Mouse (Mus musculus) right cerebral cortex, adult 18-20 months (tissue): Measurements from ENCODE around the gene Fam78b.
A peak's percentile ranks its signal among the peaks of the same experiment; 100 is the strongest.

Experiments used
- DNase-seq: peaks from one replicate; pipeline ENCODE4 v3.0.0; 2022; ENCODE audit warnings: mixed read lengths

The Fam78b gene

DNA sequence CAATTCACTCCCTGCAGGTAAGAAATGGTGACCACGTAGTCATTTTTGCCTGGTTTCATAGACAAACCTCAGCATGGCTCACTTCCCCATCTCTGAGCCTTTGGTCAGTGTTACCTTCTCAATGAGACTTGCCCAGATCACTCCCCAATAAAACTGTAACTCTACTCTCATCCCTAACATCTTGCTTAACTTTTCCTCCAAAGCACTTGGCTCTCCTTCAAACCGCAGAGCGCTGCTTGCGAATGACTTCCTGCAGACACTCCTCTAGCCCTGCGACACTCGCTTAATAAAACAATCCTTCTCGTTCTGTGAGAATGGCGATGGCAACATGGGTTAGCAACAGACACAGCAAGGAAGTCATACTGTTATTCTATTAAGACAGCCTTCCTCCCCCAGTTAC lies 100.8 kb downstream of the Fam78b start:
- DNase-seq: no peak

DNA sequence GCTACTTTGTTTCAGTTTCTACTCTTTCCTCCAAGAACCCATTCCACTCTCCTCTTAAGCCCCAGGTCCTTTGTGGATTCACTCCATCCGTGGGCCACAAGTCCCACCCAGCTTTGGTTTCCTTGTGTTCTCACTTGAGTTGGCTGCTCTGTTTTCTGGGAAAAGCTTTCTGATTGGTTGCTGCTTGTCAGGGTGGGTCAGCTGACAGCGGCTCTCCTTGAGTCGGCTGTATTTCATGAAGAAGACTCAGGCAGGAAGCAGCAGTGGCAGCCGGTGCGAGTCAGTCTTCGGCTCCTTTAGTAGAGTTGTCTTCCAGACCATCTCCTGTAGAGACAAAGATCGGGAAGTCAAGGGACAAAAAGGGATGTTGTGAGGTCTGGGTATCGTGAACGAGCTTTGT lies 101.3 kb downstream of the Fam78b start:
- DNase-seq: no peak

DNA sequence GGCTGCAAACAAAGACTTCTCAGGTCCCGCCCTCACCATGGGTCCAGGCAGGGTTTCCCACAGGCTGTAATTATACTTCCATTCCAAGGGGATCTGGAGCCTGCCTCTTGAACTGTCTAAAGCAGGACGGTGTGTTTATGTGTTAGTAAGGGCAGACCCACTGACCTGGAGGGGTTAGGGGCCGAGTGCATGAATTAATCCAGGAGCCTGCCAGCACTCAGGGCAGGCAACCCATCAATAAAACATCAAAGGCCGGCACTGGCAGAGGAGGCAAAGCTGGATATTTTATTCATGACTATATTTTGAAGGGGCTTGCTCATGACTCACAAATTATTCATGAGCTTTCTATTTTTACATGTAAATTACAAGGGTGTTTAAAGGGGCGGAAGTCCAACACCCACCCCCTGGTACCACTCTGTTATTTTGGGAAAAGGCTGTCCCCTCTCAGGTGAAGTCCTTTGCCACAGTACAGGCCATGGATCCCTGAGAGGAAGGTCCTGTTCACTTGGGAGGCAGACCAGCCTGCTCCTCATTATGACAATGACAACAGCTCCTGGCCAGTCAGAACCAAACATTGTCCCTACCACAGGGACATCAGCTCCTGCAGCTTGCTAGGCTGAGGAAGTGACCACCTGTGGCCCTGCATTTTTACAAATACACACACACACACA lies 103.9 kb downstream of the Fam78b start:
- DNase-seq: no peak

DNA sequence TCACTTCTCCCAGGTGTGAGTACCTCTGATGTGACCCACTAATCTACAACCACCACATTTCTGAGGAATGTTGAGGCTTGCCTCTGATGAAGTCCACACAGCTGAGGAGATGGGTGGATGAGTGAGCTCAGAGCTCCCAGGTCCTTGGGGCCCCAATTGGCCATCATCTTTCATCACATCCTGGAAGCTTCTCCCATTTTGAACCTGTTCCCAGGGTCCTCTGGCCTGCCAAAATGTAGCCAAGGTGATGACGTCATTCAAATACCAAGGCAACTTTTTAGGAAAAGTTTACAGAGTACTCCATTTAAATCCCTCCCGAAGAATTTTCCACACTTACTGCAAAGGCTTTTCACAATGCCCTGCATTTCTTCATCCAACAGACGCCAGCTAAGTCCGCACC lies 104.7 kb downstream of the Fam78b start:
- no peak for DNase-seq

DNA sequence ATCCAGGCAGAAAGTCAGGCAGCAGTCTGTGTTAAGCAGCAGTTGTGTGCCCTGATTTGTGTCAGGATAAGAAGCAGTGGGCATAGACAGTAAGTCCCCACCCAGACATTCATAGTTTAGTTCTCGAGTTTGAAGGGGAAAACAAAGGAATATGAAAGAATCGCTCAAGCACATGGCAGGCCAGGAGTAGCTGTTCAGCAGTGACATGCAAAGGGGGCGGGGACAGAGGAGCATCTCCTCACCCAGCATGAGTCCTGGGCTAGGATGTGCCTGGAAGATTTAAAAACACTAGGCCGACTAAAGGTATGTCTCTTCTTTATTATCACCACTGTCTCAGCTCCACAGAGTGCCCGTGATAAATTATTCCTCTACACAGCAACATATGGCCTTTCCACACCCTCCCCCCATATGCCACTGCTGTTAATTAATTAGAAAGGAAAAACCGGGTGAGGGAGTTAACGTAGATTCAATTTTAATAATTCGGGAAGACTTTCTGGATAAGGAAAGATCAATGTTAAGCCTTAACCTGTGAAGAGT lies 107.8 kb downstream of the Fam78b start:
- DNase-seq: no peak

DNA sequence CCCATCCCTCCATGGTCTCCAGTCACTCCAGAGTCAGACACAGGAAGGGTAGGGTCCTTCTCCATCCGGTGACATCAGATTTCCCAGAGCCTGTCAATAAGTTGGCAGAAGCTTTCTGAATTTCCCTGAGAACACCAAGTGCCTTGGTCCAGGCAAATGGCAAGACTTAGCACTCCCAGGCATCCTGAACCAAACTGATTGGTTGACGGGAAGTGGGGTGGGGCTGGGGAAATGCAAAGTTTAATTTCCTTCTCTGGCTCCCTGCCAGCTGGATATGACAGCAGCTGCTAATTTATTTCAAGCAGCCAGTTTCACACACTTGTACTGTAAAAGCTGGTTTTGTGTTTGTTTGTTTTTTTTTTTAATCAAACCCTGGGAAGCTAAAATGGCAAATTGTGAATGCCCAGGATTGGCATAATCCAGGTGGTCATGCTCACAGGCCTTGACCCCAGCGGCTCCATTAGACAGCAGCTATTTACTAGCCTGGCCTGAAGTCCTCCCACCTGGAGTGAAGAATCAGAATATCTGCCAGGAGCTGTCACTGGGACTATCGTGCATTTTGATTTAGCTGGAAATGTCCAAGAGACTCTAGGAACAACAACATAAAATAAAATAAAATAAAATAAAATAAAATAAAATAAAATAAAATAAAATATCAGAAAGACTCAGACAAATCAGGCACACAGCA lies 113.3 kb downstream of the Fam78b start:
- no peak for DNase-seq

DNA sequence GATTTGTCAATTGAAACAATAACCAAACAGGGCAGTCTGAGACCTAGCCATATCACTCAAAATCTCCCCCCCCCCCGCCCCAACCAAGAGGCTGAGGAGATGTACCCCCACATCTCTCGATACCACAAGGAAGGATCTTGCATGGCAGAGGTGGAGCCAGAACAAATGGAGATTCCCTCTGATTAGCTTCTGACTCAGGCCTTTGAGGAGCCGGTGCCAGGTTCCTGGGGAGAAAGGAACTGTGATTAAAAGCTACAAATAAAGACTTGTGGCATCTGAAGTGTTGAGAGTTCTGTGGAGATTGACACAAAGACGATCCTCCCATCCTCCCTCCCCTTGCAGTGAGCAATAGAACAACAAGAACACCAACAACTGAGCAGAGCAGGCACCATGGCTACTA lies 113.9 kb downstream of the Fam78b start:
- no peak for DNase-seq

DNA sequence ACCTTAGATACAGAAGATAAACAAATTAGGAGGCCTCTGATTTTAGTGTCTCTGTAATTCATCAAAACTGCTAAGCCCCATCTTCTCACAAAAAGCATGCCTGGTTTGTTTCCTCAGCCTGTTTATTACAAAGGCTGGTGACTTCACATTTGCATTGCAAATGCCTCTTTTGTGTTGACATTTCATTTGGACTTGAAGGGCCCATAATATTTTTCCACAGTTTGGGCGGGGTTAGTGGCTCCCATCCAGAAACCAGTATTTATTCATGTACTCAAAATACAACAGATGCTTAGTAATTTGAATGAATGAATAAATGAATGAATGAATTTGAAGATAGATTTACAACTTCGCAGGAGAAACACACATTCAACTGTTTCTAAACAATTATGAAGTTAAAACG lies 115.5 kb downstream of the Fam78b start:
- DNase-seq: no peak

DNA sequence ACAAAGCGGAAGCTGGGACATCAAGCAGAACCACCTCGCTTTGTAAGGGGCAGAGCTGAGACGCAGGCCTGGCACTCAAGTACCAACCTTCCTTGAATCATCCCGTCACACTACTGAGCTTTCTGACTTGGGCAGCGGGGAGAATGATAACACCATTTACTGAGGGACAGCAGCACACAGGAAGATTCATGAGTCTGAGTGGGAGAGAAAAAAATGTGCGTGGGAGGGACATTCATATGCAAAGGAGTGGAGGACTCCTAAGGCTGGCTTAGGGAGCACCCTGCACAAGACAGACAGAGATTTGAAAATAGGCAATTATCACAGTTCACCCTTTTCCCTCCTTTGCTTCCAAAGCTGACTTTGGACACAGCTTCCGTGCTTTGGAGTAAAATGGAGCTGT lies 117.8 kb downstream of the Fam78b start:
- DNase-seq: peak; percentile 41

DNA sequence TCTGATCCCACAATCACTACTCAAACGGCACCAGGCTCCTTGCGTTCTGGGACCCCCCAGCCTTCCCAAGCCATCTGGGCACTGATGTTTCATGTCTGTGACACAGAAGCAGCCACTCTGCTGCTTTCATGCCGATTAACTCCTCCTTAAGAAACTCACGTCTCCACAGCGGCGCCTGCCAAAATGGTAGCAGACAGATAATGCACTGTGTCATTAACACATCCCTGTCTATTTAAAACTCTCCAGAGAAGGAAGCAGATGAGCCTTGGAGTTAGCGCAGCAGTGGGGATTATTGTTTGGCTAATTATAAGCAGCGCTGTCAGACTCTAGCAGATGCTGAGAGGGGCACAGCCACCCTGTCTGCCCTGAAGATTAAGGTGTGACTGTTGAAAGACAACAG lies 118.2 kb downstream of the Fam78b start:
- peak; percentile 56 for DNase-seq

DNA sequence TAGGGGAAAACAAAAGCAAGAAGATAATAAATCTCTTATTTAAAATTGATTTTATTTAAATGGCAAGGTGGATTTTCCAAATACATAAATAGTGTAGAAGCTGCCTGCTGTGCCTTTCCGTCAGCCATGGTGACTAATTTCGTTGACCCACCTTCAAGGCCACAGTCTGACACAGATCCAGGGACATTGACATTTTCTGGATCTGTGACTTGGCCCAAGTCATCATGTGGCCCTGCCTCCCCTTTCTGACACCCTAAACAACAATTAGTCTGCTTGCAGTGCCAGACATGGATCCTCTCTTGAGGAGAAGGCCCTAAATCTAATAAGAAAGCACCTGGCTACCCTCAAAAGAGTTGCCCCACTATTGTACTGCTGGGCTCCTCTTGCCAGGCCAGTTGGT lies 121.2 kb downstream of the Fam78b start:
- no peak for DNase-seq

DNA sequence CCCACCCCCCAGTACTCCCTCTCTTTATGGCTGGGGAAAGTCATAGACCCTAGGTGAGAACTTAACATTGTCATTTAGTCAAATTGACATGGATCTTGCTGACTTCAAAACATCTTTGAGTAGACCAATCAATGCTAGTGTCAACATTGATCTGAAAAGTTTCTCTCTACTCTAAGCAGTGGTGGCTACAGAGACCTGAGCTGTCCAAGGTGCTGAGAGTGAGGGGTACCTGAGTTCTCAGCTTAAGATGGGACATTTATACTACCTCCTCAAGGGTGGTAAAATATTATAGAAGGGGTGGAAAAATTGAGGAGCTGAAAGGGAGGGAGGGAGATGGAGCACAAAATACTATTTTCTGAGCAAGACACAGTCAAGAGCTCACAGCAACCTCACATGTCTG lies 122.3 kb downstream of the Fam78b start:
- no peak for DNase-seq

DNA sequence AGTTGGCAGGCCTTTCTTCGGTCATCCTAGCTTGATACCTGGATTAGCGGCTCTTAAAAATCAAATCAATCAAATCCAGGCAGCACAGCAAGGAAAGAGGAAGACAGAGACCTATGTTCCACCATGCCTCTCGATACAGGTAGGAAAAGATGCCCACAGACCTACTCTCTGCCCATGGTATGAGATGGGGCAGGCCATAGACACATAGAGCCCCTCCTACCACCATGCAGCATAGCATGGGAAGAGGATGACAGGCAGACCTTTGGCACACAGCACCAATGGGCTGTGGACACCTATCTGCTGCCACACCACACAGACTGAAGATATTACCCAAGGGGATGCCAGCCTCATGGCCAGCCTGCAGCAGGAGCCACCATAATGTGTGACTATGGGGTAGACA lies 124.7 kb downstream of the Fam78b start:
- no peak for DNase-seq

DNA sequence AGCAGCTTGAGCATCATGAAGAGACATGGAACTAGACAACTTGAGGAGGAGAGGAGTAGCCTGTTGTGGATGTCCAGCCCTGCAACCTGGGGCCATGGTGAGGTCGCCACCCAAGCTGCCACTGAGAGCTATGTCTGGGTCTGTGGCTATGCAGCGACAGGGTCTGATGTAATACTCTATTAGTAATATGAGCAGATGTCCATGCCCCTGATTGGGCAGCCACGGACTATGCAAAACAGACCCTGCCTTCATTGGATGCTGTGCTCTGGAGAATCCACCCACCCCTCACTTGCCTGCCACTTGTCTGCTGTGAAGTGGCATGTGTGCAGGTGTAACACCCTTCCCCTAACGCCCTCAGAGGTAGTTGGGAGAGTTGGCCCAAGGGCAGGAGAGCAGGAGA lies 125.1 kb downstream of the Fam78b start:
- DNase-seq: no peak

DNA sequence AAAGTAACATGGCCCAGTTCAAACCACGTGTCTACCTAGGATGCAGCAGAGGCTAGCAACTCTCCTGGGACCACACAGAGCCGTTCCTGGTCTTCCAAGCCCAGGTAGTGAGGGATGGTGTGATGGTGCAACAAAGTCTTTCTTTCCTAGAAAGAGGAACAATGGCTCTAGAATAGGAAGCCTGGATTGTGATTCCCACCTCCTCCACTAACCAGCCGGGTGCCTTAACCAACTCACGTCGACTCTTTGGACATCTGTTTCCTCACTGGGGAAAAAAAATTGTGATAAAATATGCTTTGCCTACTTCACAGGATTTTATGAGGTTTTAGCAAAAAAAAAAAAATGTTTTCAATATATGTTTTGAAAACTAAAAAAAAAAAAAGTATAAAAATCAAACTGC lies 134.5 kb downstream of the Fam78b start:
- peak; percentile 23 for DNase-seq
